Mouse (Mus musculus) activated CD4-positive, CD25-positive, alpha-beta regulatory T cell, adult 4 months (primary cell): ENCODE data around the gene Dlg1. TPM values are rescaled to one million over a fixed set of nuclear protein-coding genes. Genes with fewer than 3 reads are reported as not detected.
A peak's percentile ranks its signal among the peaks of the same experiment; 100 is the strongest.
"Not testable (repeated sequence)": the region's sequence is repeated elsewhere in the genome, so short reads cannot be mapped to it uniquely, and the experiment has no call there.

Experiments
- ATAC-seq: one replicate; pipeline ENCODE4 v1.8.0; 2017
- polyA plus RNA-seq, 2 experiments: library from polyadenylated mRNA; unstranded; fragments of 100-300 nt; shearing (Covaris generic); gene quantifications; one replicate each; pipeline ENCODE4 v1.2.1; 2017

The Dlg1 gene
- polyA plus RNA-seq, 2 experiments from 2014 or later: 20.6 to 29.1 TPM

DNA sequence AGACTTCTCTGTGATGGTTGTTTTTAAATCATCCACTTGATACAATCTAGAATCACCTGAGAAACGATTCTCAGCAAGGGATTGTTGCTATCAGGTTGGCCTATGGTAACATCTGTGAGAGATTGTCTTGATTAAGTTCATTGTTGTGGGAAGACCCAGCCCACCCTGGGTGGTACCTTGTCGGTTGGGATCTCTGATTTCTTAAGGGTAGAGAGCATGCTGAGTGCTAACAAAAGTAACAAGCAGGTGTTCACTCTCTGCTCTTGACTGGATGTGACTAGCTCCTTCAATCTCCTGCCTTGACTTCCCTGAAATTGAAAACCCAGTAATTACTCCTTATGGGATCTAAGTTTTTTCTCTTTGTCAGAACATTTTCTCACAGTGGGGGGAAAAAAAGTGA is 5.7 kb upstream of the Dlg1 start:
- ATAC-seq: no peak

DNA sequence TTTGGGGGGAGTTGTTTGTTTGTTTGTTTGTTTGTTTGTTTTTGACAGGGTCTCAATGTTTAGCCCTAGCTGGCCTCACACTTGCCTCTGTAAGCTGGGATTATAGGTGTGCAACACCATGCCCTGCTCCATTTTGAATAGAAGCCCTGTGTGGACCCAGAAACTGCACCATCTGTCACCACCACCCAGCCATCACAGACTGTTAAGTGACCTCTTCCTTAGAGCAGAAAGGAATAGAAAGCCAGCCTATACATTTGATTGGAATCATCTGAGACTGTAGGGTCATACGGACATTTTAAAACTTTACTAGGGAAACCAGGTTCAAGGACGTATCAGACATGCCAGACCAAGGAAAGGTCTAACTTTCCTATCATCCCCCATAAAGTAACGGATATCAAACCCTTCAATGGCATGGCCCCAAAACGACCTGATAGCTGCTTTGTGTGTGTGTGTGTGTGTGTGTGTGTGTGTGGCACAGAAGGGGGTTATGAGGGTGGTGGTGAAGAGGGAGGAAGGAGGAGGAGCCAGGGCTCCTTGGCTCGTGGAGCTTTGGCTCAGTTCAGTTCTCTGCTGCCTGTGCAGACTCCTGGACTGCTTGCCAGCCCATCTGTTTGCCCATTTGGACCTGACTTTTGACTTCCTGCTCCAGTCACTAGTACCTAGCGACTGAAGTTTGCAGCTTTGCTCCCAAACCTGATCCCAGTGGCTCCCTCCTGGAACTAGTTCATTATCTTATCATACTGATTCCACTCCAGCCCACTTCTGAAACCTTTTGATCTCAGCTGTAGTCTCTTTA is 4.5 kb upstream of the Dlg1 start:
- ATAC-seq: no peak

DNA sequence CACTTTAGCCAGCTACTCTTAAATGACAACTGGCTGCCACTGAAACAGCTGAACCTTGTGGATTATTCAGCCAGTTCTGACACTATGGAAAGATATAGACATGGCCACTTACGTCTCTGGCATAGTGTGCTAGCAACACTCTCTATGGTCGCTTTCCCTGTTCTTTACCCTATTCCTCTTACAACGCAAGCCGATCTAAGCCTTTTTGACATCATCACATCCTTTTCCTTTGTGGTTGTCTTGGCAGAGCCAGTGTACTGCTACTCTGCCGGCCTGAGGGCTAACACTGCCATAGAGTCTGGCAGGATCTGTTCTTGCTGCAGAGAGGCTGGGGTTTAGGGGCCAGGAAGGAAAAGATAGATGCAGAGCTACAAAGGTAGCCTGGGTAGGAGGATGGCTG is 3.8 kb upstream of the Dlg1 start:
- no peak for ATAC-seq

DNA sequence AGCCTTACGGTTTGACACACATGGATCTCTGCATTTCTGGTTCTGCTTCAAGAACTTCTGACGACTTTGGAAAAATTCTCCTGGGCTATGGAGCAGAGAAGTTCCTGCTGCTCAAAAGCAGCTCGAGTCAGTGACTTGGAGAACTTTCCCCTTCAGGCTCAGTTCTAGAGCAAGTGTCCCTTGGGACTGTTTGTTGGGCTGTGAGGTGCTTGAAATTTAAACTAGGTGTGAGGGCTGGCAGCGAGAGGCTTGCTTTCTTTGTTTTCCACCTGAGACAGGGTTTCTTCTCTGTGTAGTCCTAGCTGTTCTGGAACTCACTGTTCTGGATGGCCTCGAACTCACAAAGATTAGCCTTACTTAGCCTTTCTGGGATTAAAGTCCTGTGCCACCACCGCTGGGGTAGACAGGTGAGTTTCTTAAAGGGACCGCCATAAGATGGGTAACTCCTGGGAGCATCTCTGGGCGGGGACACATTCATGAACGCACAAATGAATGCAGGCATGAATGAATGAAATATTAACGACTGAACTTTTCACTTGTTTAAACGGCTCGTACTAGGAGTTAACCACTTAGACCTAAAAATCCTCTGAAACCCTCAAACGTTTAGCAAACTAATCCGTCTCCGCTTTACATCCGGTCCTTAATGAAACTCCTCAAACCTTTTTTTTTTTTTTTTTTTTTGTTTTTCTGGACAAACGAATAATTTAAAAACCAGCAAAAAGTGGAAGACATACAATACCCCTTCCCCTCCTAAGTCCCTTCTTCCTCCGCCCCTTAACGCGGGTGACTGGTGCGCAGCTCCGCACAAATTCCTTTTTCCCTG is 476 bp upstream of the Dlg1 start:
- no peak for ATAC-seq

DNA sequence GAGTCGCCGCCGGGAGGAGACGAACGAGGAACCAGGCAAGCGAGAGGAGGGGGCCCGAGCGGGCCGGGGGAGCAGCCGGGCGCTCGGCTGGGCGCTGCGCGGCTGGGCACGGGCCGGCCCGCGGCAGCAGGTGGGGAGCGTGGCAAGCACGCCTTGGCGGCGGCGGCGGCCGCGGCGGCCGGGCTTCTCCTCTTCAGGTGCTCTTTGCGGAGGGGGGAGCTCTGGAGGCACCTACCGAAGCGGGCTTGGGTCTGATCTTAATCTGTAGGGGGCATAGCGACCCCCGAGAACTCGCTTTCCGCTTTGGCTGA is 999 bp downstream of the Dlg1 start:
- peak; percentile 4 for ATAC-seq

DNA sequence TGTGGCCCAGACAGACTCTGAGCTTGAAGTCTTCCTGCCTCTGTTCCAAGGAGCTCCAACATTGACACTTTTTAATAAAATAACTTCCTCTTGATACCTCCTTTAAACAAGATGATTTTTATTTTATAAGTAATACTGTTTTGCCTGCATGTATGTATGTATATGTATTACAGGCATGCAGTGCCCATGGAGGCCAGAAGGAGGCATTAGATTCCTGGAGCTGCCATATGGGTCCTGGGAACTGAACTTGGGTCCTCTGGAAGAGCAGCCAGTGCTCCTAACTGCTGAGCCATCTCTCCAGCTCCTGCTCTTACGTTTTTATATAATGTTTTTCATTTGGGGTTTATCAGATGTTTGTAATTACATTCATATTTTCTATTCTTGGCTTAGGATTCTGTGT is 9.0 kb downstream of the Dlg1 start:
- no peak for ATAC-seq

DNA sequence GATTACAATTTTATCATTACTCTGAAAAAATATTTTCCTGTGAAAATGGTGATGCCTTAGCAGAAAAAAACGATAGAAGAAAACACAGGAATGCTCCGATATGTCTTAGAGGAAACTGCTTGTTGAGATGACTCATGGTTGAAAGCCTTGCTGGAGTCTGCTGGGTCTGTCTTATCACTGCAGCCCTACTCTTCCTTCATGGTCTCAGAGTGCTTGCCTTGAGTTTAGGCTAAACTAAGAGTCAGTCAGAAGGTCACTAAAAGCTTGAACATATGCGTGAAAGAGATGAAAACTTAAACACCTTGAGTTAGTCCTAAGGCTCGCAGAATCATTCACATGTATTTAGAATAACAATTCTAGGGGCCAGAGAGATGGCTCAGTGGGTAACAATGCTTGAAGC is 14.2 kb downstream of the Dlg1 start:
- ATAC-seq: no peak

DNA sequence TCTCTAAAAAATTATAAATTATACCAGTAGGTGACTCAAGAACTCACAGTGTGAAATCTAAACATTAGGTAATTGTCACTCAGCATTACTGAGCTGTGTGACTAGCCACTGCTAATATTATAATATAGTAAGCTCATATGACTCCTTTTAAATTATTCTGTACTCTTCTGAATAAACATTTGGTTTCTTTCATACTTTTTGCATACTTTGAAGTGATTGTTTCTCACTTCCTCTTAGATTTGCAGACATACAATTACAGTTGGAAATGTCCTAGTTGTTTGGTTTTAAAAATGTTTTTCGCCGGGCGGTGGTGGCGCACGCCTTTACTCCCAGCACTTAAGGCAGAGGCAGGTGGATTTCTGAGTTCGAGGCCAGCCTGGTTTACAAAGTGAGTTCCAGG is 19.0 kb downstream of the Dlg1 start:
- ATAC-seq: no peak

DNA sequence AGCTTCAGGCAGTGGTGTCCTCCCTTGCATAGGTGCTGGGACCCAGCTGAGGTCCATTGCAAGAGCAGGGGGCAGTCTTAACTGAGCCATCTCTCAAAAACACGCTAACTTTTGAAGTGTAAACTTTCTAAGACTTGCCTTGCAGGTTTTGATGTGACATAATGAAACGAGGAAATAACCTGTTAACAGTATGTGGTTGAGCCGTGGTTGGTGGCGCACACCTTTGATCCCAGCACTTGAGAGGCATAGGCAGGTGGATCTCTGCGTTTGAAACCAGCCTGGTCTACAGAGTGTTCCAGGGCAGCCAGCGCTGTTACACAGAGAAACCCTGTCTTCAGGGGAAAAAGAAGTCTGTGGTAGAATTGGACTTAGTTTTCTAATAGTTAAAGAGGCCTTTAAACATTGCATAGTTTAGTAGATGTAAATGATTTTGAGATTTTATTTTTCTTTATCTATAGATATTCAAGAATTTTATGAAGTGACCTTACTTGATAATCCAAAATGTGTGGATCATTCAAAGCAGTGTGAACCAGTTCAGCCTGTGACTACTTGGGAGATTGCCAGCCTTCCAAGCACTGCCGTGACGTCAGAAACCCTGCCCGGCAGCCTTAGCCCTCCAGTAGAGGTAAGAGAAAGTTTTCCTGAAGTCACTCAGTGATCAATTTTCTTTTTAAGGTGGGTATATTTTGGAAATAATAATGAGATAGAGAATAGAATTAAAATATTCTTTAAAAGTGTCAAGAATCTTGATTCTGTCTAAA is 20.6 kb downstream of the Dlg1 start:
- no peak for ATAC-seq

DNA sequence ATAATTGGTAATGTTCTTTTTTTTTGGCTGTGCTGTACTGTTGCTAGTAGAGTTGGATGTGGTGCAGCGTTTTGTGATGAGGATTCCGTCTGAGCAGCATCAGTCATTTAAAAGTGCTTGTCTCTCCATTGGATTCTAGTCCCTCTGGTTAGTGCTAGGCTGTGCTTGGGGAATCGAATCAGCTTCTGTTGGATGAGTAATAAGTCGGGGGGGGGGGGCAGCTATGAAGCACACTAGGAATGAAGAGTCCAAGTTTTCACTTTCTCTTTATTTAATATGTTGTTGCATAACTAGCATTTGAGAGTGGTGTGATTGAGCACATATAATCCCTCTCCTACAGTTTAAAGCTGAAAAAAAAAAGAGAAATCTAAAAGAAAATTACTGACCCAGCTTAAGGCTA is 21.5 kb downstream of the Dlg1 start:
- ATAC-seq: no peak

DNA sequence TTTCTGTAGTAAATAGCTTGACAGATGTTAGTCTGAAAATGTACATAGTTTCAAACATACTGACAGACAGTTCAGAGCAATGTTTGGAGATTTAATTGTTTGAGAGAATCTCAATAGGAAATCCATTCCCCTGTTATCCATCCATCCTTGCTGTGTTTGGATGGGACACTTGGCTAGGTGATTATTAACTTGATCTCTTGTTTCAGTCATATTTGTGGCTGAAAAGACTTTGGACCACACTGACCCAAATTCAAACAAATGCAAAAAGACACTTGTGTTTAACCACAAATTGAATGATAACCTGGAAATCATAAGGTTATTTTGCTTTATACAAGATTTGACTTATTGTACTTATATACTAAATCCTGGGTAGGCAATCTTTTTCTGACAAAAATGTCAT is 24.5 kb downstream of the Dlg1 start:
- ATAC-seq: no peak

DNA sequence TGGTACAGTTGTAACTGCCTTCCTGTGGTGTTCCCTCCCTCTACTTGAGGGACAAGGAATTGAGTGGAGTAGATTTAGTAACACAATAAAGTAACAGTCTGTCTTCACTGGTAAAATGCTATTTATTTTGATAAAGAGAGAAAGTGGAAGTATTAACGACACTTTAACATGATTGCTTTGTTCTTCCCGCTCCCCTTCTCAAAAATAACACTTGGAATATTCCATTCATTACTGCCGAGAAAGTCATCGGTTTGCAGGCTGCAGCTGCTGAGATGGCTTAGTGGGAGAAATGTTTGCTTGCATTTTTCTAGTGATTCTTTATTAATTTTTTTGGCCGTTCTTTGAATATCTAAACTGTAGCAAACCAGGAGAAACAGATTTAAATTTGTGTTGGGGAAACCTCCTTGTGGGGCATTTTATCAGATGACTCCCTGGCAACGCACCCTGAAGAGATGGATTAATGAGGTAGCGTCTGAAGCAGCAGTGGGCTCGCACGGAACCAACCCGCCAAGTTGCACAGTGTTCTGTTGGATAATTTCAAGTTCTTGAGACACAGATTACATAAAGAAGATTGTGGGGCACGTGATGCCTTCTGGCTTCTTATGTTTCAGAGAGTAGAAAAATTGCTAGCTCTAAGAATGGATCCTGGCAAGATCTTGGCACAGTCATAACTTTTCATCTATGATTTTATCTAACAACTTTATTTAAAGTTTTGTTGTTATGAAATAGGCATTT is 32.2 kb downstream of the Dlg1 start:
- ATAC-seq: no peak

DNA sequence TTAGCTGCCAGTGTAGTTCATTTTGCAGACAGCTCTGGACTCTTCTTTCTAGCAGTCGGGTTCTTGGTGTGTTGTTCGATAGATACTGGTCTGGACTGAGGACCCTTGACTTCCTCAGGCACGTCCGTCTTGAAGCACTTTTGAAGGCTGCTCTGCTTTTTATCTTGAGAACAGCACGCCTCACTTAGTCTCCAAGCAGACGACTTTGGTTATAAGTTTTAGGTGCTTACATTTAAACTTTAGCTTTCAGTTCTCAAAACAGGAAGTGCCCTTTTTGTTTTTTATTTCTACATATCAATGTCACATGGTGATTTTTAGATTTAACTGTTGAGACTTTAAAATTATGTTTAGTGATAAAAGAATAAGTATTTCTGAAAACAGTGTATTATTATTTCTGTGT is 33.1 kb downstream of the Dlg1 start:
- no peak for ATAC-seq

DNA sequence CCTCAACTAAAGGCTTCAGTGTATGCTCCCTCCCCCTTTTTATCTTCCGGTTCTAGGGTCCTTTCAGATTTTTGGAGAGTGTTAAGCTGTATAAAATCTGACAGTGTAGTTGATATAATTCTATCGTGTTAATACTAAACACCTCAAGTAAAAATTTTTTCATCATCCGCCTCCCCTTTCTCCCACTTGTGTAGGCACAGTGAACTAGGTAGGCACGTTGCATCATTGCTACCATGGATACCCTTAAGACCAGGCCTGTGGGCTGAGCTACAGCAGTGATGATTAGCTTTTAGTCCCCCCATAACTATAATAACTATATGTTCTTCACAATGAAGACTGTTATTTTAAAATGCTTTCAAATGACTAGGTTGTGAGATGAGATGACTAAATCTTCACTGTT is 34.1 kb downstream of the Dlg1 start:
- ATAC-seq: no peak

DNA sequence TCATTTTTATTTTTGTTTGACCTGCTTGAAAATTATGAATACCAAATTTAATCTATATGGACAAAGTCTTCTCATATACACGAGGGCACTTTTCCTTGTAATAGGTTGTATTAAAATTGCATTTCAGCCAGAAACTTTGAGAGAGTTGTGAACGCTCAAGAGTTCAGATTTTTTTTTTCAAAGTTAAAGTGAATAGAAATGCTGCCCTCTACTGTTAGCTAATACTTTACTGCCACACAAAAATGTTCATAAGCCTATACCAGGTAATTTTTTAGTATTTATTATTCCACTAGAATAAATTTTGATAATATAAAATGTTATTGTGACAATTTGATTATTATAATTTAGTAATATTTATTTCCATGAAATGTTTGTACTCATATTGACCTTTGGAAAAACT is 42.0 kb downstream of the Dlg1 start:
- ATAC-seq: no peak

DNA sequence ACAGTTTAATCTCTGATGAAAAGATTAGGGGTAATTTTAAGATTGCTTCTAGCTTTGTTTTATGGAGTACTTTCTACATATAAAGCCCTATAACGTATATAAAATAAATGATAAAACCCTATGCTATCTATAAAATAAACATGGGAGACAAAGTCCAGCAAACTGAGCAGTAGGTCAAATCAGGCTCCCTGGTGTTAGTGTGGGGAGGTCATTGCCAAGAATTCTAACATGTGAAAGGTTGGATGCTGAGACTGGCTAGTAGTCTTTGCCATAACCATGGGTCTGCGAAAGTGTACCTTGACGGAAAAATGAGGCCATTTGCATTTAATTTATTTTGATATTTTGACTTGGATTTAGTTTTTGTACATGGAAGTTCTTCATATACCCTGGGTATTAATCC is 42.7 kb downstream of the Dlg1 start:
- no peak for ATAC-seq

DNA sequence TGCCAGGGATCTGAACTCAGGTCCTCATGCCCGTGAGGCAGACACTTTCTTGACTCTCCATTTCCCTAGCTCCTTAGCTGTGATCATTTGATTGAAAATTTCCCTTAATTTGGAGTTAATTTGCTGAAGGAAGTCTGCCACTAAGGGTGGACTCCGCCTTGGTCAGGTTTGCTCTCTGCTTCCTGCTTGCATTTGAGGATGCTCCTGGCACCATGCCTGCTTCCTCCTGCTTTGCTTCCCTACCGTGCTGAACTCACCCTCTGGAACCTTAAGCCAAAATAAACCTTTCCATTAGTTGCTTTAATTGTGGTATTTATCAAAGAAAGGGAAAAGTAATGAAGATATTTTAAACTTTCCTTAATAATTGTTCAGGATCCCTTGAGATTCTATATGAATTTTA is 44.1 kb downstream of the Dlg1 start:
- no peak for ATAC-seq

DNA sequence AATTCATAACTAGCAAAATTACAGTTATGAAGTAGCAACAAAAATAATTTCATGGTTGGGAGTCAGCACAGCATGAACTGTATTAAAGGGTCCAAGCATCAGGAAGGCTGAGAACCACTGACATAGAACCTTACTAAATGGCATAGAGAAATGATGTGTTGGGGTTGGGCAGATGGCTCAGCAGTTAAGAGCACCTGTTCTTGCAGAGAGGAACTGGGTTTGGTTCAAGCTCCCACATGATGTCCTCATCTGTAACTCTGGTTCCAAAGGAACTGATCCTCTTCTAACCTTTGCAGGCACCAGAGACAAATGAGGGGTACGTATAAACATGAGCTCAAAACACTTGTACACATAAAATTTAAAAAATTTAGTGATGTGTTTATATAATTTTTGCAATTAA is 59.7 kb downstream of the Dlg1 start:
- ATAC-seq: no peak

DNA sequence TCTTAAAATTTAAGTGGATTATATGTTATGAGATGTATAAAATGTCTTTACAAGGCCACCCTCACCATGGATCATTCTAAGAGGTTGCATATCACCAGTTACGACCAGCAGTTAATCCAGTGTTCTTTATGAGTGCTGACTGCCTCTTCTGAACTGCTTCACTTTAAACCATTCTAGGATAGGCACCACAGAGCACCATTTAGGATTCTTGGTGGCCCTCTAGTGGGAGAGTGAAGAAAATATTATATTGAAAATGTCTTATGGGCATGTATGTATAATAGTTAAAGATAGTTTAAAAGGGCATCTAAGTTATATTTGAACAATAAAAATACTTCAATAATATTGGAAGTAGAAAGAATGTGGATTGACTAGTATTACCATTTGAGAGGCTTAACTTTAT is 60.9 kb downstream of the Dlg1 start:
- no peak for ATAC-seq

DNA sequence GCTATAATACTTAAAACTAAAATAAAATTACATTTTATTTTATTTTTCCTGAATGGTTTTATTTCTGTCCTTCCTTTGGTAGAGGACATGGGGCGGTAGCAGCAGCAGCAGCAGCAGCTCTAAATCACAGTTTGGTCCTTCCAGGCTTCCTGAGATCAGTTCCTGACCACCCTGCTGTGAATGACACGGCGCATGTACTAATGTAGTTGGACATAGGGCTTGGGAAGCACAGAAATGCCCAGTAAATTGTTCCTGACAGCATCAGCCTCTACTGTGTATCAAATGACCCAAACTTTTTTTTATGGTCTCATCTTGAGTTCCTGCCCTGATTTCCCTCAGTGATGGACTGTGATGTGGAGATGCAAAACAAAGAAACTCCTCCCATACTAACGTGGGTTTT is 61.6 kb downstream of the Dlg1 start:
- no peak for ATAC-seq

DNA sequence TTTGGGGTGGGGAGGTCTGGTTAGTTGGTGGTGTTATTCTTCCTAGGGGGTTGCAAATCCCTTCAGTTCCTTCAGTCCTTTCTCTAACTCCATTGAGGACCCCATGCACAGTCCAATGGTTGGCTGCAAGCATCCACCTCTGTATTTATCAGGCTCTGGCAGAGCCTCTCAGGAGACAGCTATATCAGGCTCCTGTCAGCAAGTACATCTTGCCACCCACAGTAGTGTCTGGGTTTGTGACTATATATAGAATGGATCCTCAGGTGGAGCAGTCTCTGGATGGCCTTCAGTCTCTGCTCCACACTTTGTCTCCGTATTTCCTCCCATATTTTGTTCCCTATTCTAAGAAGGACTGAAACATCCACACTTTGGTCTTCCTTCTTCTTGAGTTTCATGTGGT is 67.7 kb downstream of the Dlg1 start:
- not testable (repeated sequence) for ATAC-seq

DNA sequence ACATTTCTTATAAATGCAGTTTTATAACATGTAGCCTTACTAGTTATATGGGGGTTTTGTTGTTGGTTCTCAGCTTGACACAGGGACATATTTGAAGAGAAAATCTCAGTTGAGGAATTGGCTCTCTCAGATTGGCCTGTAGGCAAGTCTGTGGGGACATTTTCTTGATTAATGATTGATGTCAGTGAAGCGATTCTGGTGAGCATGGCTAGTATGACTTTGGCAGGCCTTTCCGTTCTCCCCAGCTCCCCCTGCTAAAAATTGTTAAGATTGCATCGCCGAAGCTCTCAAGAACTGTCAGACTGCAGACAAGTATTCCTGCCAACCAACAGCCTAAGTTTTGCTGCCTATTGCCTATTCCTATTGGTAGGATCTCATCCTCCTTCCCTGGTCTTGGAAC is 73.8 kb downstream of the Dlg1 start:
- no peak for ATAC-seq

DNA sequence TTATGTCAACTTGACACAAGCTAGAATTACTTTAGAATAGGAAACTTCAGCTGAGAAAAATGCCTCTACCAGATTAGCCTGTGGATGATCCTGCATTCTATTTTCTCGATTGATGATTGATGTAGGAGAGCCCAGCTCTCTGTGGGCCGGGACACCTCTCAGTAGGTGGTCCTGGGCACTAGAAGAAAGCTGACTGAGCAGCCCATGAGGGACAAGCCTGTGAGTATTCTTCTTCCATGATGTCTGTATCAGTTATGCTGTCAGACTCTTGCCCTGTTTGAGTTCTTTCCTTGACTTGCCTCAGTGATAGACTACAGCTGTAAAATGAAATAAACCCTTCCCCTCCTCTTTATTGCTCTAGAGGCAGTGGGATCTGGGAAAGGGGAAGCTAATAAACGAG is 74.5 kb downstream of the Dlg1 start:
- ATAC-seq: no peak
